Mouse (Mus musculus) forebrain, embryonic 12.5 days (tissue): ENCODE measurements around the gene Slc25a39. TPM values are rescaled to one million over a fixed set of nuclear protein-coding genes. Genes with fewer than 3 reads are reported as not detected.

Source experiments
- ATAC-seq: fragments of 200-750 bp; cut with Nextera tagmentation; 2 replicates; pipeline ENCODE4 v1.8.0; 2017; ENCODE audit warnings: moderate TSS enrichment; ENCODE audit not compliant: low FRiP score
- H3K27ac ChIP-seq: fragments of 300-500 bp; sonication (generic); 2 replicates; pipeline ENCODE4 v1.5.1; 2016; ENCODE audit warnings: mild to moderate bottlenecking
- H3K27me3 ChIP-seq: fragments of 300-500 bp; sonication (generic); 2 replicates; pipeline ENCODE4 v1.6.1; 2016; ENCODE audit warnings: mild to moderate bottlenecking
- H3K36me3 ChIP-seq: fragments of 300-500 bp; sonication (generic); replicated peaks from 2 replicates; pipeline ENCODE4 v1.6.1; 2016; ENCODE audit warnings: mild to moderate bottlenecking
- H3K4me1 ChIP-seq: fragments of 300-500 bp; sonication (generic); 2 replicates; pipeline ENCODE4 v1.6.1; 2016
- H3K4me2 ChIP-seq: fragments of 300-500 bp; sonication (generic); 2 replicates; pipeline ENCODE4 v1.6.1; 2016; ENCODE audit warnings: mild to moderate bottlenecking, moderate library complexity
- H3K4me3 ChIP-seq: fragments of 300-500 bp; sonication (generic); replicated peaks from 2 replicates; pipeline ENCODE4 v1.5.1; 2016; ENCODE audit warnings: mild to moderate bottlenecking
- H3K9ac ChIP-seq: fragments of 300-500 bp; sonication (generic); 2 replicates; pipeline ENCODE4 v1.6.1; 2016; ENCODE audit warnings: mild to moderate bottlenecking
- H3K9me3 ChIP-seq: fragments of 300-500 bp; sonication (generic); 2 replicates; pipeline ENCODE4 v1.6.1; 2016
- WGBS: fragments of 180-500 bp; shearing (Covaris S2); methylation state at CpG from one replicate; pipeline ENCODE4 v1.1.7; 2016; 5-methylcytosine and 5-hydroxymethylcytosine counted together
- polyA plus RNA-seq: library from polyadenylated mRNA; unstranded; fragments of >200 nt; fragmentation: Nextera tagmentation; extraction: Ambion mirVana; gene quantifications from 2 replicates; pipeline ENCODE4 v1.2.1, GENCODE M21; 2016

Gene Slc25a39
- polyA plus RNA-seq, 1 experiment from 2014 or later, result 173 TPM

GRCm38 (mm10) chr11:102434406-102434805 lies 26.7 kb upstream of the Slc25a39 start:
- Histone ChIP-seq H3K4me2 (no peak overlapping the region), H3K36me3 (peaks cover 53% of the 10 kb centered on the region), H3K4me3 (no peak overlapping the region), H3K27ac (no peak overlapping the region), H3K9ac (no peak overlapping the region), H3K27me3 (peaks cover 16% of the 10 kb centered on the region), H3K4me1 (peaks cover 40% of the 10 kb centered on the region), H3K9me3 (no peaks in the 10 kb centered on the region)
- WGBS, result 13% methylated on average over 7 of the region's 7 CpGs
- ATAC-seq, result peak; percentile 40

GRCm38 (mm10) chr11:102433866-102434265 lies 26.1 kb upstream of the Slc25a39 start:
- no peak overlapping the region for H3K9ac ChIP-seq
- WGBS, result 91% methylated on average over 7 of the region's 7 CpGs
- no peaks in the 10 kb centered on the region for H3K9me3 ChIP-seq
- H3K4me1 ChIP-seq, result peaks cover 36% of the 10 kb centered on the region
- no peak overlapping the region for H3K4me2 ChIP-seq
- H3K27ac ChIP-seq, result no peak overlapping the region
- no peak overlapping the region for H3K4me3 ChIP-seq
- H3K27me3 ChIP-seq, result peaks cover 16% of the 10 kb centered on the region
- no peak for ATAC-seq
- peaks cover 47% of the 10 kb centered on the region for H3K36me3 ChIP-seq

DNA sequence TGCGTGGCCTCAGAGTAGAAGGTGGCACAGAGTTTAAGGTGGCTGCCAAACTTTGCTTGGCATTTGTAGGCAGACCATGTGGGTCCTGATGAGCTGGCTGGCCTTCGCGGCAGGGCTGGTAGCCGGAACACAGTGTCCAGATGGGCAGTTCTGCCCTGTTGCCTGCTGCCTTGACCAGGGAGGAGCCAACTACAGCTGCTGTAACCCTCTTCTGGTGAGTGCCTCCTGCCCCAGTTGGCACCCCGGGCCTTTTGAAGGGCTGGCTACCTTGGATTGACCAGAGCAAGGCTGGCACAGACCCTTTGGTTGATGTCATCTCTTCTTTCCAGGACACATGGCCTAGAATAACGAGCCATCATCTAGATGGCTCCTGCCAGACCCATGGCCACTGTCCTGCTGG lies 25.1 kb upstream of the Slc25a39 start:
- WGBS, result 88% methylated on average over 6 of the region's 6 CpGs
- no peaks in the 10 kb centered on the region for H3K9me3 ChIP-seq
- H3K9ac ChIP-seq, result no peak overlapping the region
- H3K4me3 ChIP-seq, result no peak overlapping the region
- no peak overlapping the region for H3K27ac ChIP-seq
- peaks cover 11% of the 10 kb centered on the region for H3K27me3 ChIP-seq
- peaks cover 26% of the 10 kb centered on the region for H3K4me1 ChIP-seq
- no peak for ATAC-seq
- H3K4me2 ChIP-seq, result no peak overlapping the region
- peaks cover 39% of the 10 kb centered on the region for H3K36me3 ChIP-seq

DNA sequence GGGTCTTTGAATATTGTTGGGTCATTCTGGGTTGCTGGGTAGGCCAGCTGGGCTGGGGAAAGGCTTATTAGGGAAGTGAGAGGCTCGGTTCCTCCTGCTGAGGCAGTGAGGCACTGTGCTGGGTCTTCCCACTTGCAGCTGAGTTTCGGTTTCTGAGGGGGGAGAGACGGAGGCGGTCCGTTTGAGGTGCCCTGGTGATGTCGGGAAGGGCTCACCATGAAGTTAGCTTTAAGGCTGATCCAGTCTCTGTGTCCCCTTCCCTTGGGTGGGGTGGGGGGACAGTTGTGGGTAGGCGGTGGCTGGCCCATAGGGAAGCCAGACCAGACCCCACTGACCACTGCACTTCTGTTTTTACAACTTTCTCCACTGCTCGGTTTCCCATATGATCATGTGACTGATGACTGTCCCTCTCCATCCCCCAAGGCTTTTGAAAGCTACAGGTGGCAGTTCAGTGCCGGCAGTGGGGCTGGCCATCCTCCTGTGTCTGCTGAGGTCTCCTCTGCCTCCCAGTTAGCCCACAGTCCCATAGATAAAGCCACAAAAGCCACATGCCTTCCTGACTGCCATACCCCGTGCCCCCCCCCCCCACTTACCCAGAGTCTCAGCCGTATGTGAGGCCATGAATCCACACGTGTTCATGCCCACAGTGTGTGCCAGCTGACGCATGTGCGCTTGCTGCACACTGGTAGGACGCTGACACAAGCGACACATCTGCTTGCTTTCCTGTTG lies 24.5 kb upstream of the Slc25a39 start:
- no peak overlapping the region for H3K4me3 ChIP-seq
- no peaks in the 10 kb centered on the region for H3K9me3 ChIP-seq
- H3K9ac ChIP-seq, result no peak overlapping the region
- WGBS, result 71% methylated on average over 16 of the region's 16 CpGs
- no peak overlapping the region for H3K27ac ChIP-seq
- H3K4me1 ChIP-seq, result peaks cover 20% of the 10 kb centered on the region
- peaks cover 34% of the 10 kb centered on the region for H3K36me3 ChIP-seq
- H3K27me3 ChIP-seq, result peaks cover 9% of the 10 kb centered on the region
- no peak for ATAC-seq
- no peak overlapping the region for H3K4me2 ChIP-seq

DNA sequence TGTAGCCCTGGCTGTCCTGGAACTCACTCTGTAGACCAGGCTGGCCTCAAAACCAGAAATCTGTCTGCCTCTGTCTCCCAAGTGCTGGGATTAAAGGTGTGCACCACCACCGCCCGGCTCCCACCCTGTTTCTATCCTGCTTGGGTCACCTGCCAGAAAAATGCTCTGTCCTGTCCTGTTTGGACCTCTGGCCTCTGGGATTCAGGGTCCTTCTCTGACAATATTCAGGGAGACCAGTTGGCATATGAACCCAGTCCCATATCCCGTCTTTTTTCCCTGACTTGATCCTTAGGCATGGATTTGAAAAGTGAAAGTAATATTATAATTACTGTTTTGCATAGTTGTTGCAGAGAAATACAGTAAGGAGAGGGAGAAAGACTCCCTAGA lies 24.0 kb upstream of the Slc25a39 start:
- Histone ChIP-seq H3K36me3 (peaks cover 28% of the 10 kb centered on the region), H3K4me3 (no peak overlapping the region), H3K4me1 (peaks cover 15% of the 10 kb centered on the region), H3K27ac (no peak overlapping the region), H3K27me3 (peaks cover 9% of the 10 kb centered on the region), H3K9ac (no peak overlapping the region), H3K9me3 (no peaks in the 10 kb centered on the region), H3K4me2 (no peak overlapping the region)
- no peak for ATAC-seq
- 83% methylated on average over 3 of the region's 3 CpGs for WGBS

- peak overlapping the region; percentile 62 for H3K9ac ChIP-seq
- H3K27ac ChIP-seq, result peak overlapping the region; percentile 77
- 2% methylated on average over 7 of the region's 7 CpGs for WGBS
- peaks cover 15% of the 10 kb centered on the region for H3K4me1 ChIP-seq
- peak overlapping the region; percentile 56 for H3K4me3 ChIP-seq
- H3K27me3 ChIP-seq, result peaks cover 9% of the 10 kb centered on the region
- peaks cover 22% of the 10 kb centered on the region for H3K36me3 ChIP-seq
- no peaks in the 10 kb centered on the region for H3K9me3 ChIP-seq
- no peak for ATAC-seq
- peak overlapping the region; percentile 98 for H3K4me2 ChIP-seq
Measured at GRCm38 (mm10) chr11:102431018-102431645, 23.4 kb upstream of the Slc25a39 start.

DNA sequence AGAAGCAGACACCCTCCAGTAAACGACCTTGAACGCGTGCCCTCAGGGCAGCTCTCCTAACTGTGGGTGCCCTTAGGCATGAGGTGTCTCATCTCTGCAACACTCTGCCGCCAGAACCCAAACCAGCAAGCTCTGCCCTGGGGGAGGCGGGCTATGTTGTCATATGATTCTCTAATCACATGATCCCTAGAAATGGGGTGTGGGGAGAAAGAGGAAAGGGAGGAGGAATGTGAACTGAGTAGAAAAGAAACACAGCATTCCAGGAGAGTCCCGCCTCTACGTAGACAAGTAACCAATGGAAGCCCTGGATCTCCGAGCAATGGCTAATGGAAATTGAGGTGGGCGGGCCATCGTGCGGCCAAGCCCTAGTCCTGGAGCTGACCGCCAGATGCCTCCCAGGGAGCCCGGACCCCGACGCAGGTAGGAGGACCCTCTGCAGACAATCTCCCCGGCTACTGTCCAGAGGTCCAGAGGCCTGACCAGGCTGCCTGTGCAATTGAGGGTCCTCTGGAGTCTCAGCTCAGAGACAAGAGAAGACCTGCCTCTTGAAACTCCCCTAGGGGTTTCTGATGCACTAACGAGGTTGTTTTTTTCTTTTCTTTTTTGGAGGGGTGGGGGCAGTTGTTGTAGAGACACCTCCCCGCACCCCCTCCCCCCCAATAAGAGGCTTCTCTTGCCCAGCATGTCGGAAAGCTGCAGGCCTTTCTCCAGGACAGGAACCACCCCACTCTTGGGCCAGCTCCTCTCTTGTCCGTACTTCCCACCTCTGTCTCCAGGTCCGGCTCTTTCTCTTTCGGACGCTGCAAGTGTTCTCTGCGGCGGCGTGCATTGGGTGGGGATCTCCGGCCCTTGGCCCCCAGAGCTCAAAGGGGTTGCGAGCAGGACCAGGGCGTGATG lies 22.6 kb upstream of the Slc25a39 start, which contains the start of gene Grn:
Gene Grn (plus strand): TSS at position 195 of the 897 bp plus-strand sequence.
- Histone ChIP-seq H3K36me3 (peaks cover 15% of the 10 kb centered on the region), H3K9me3 (no peaks in the 10 kb centered on the region), H3K4me2 (peak within 1 kb of the TSS; percentile 98), H3K4me1 (peaks cover 15% of the 10 kb centered on the region), H3K9ac (peak within 1 kb of the TSS; percentile 62), H3K27ac (peak within 1 kb of the TSS; percentile 77), H3K4me3 (peak within 1 kb of the TSS; percentile 56), H3K27me3 (peaks cover 9% of the 10 kb centered on the region)
- under 1% methylated on average over 29 of the region's 29 CpGs for WGBS
- ATAC-seq, result peak; percentile 90

DNA sequence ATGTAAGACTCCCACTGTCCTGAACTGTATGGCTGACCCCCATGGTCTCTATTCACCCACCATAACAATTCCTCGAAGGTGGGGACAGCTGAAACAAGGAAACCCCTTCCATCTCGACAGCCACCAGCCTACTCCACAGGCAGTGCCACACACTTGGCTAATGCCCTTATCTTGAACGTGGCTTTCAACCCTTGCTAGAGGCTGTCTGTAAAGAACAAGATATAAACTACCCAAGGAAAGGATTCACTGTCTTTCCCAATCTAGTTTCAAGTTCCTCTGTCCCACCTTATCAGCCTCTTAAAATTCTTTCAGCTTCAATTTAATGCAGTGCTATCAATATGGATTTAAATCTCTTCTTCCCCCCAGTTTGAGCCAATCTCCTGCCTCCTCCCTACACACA lies 21.8 kb upstream of the Slc25a39 start:
- Histone ChIP-seq H3K4me2 (peak overlapping the region; percentile 98), H3K36me3 (peaks cover 6% of the 10 kb centered on the region; the same call in 1 of the 2 replicates), H3K4me3 (peak overlapping the region; percentile 56), H3K27me3 (peaks cover 11% of the 10 kb centered on the region), H3K9ac (peak overlapping the region; percentile 47), H3K4me1 (peaks cover 15% of the 10 kb centered on the region), H3K27ac (no peak overlapping the region), H3K9me3 (no peaks in the 10 kb centered on the region)
- ATAC-seq, result no peak
- 54% methylated on average over 3 of the region's 3 CpGs for WGBS

DNA sequence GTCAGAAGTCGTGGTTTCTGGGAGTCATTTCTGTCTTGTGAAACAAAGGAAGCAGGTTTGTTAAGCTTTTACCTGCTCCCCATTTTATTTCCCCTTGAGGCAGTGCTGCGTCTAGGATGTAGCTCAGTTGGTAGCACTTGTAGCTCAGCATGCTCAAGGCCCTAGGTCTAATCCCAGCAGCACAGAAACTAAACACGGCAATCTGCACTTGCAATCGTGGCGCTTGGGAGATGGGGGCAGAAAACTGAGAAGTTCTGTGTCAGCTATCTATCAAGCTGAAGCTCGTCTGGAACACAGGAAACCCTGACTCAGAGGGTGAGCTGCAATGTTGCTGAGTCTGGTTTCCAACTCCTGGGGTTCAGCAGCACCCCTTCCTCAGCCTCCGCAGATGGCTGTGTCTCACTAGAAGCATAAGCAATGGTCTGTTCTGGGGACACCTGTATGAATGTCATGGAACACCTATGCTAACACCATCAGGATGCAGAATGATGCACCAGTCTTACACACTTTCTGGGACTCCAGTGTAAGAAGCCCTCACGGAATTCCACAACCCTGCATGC lies 21.3 kb upstream of the Slc25a39 start:
- Histone ChIP-seq H3K9me3 (no peaks in the 10 kb centered on the region), H3K4me2 (no peak overlapping the region), H3K36me3 (peaks cover 6% of the 10 kb centered on the region; the same call in 1 of the 2 replicates), H3K27ac (no peak overlapping the region), H3K9ac (no peak overlapping the region), H3K4me3 (0 out of 2 replicates have a peak overlapping the region, but pooled peaks have one; percentile 56), H3K4me1 (peaks cover 15% of the 10 kb centered on the region), H3K27me3 (peaks cover 14% of the 10 kb centered on the region)
- 73% methylated on average over 8 of the region's 8 CpGs for WGBS
- no peak for ATAC-seq

GRCm38 (mm10) chr11:102425555-102426316 lies 18.0 kb upstream of the Slc25a39 start:
- no peaks in the 10 kb centered on the region for H3K9me3 ChIP-seq
- peaks cover 22% of the 10 kb centered on the region for H3K27me3 ChIP-seq
- no peak overlapping the region for H3K9ac ChIP-seq
- H3K27ac ChIP-seq, result no peak overlapping the region
- no peak for ATAC-seq
- H3K4me2 ChIP-seq, result no peak overlapping the region
- no peak overlapping the region for H3K4me3 ChIP-seq
- H3K36me3 ChIP-seq, result no peaks in the 10 kb centered on the region
- peaks cover 9% of the 10 kb centered on the region for H3K4me1 ChIP-seq
- 93% methylated on average over 8 of the region's 8 CpGs for WGBS

GRCm38 (mm10) chr11:102424666-102425065 lies 16.9 kb upstream of the Slc25a39 start:
- Histone ChIP-seq H3K9ac (no peak overlapping the region), H3K36me3 (no peaks in the 10 kb centered on the region), H3K4me3 (no peak overlapping the region), H3K9me3 (no peaks in the 10 kb centered on the region), H3K4me2 (no peak overlapping the region), H3K27ac (no peak overlapping the region), H3K4me1 (peaks cover under 1% of the 10 kb centered on the region; the same call in 1 of the 2 replicates), H3K27me3 (peaks cover 22% of the 10 kb centered on the region)
- no peak for ATAC-seq
- 86% methylated on average over 6 of the region's 6 CpGs for WGBS
